Mouse (Mus musculus): ENCODE results near the gene Lce1f.
A peak's percentile ranks its signal among the peaks of the same experiment; 100 is the strongest.

Gene Lce1f

DNA sequence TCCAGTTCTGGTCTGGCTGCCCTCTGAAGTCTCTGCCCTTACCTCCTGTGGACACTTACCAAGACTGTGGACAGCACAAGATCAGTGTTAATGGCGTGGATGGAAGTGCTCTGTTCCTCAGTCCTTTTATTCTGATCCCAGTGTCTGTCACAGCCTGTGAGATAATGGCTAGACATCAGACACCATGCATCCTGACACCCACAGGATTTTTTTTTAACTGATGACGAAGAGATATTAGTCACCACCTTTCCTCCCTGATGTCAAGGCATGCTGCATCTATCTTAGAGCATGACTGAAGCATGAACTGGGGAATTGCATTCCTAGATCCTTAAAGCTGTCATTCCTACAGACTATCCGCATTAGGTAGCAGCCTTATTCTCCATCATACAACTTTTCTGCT, at the start of gene Lce1f:
Gene Lce1f, minus strand, starts transcription at position 101 of the 400 bp plus-strand sequence.
- no peak for DNase-seq (ENCODE audit: low spot score in 2 of 2)

DNA sequence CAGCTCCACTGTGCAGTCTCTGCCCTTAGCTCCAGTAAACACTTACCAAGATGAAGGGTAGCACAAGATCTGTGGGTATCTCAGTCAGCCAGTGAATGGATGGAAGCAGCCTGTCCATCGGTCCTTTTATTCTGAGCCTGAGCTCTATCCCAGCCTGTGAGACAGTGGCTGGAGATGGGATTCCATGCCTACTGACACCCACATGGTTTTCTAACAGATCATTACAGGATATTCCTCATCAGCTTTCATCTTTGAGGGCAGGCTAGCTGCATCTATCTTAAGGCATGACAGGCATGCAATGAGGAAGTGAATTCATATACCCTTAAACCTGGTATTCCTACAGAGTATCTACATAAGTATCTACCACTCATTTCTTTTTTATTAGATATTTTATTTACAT, 44.8 kb upstream of the Lce1f start, which contains the start of gene Lce1h:
Gene Lce1h, minus strand, starts transcription at position 101 of the 400 bp plus-strand sequence.
- no peak for DNase-seq (ENCODE audit: low spot score in 2 of 2)

- no peak for DNase-seq (ENCODE audit: low spot score in 2 of 2)
These were observed 33.0 kb upstream of the Lce1f start for GRCm38 (mm10) chr3:92753197-92753596.

DNA sequence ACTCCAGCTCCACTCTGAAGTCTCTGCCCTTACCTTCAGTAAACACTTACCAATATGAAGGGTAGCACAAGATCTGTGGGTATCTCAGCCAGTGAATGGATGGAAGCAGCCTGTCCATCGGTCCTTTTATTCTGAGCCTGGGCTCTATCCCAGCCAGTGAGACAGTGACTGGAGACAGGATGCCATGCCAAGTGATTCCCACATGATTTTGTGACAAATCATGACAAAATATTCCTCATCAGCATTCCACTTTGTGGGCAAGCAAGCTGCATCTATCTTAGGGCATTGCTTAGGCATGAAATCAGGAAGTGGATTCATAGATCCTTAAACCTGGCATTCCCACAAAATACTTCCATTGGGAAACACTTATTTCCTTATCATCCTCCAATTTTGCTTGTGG, 32.1 kb upstream of the Lce1f start, which contains the start of gene Lce1g:
Gene Lce1g, minus strand, starts transcription at position 101 of the 400 bp plus-strand sequence.
- no peak for DNase-seq (ENCODE audit: low spot score in 2 of 2)

- no peak for DNase-seq (ENCODE audit: low spot score in 2 of 2)
These were observed 18.8 kb upstream of the Lce1f start, which contains the start of gene Gm38119 for GRCm38 (mm10) chr3:92738996-92739395. Gm38119 (minus strand) TSS chr3:92739096.

DNA sequence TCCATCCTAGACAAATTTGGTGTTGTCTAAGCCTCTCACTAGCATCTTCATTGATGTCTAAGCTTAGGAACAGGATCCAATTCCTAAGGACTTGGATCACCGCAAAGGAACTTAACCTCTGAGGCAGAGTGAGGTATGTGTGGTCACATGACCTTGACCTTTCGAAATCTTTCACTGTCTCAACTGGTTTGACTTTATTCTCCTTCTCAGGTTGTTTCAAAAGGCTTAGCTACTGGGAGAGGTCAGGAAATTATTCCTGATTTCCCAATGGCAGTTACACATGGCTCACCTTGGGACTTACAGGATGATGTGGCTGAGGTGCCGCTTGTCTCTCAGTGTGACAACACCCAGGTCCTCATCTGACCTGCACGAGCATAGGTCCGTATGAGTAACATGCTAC, 2.5 kb upstream of the Lce1f start:
- DNase-seq (ENCODE audit: low spot score in 2 of 2): no peak

DNA sequence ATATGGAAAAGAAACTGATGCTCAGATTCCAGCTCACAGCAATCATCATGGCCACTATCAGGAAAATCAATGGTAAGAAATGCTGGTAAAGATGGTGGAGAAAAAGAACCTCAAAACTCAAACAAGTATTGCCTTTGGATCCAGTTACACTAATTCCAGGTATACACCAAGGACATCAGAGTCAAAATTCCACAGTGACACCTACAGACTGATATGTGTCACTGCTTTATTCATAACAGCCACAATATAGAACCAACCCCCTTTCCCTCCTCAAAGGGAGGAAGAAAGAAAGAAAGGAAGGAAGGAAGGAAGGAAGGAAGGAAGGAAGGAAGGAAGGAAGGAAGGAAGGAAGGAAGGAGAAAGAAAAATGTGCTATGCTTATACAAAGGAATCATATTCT, 5.0 kb downstream of the Lce1f start:
- DNase-seq (ENCODE audit: low spot score in 2 of 2): no peak

DNA sequence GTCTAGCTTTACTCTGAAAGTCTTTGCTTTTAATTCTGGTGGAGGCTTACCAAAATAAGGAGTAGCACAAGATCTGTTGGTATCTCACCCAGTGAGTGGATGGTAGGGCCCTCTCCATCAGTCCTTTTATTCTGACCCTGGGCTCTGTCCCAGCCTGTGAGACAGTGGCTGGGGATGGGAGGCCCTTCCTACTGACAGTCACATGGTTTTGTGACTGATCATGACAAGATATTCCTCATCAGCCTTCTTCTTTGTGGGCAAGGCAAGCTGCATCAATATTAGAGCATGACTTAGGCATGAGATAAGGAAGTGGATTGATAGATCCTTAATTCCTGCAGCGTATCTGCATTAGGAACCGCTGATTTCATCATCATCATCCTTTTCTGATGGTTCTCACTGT, 11.2 kb downstream of the Lce1f start, which contains the start of gene Lce1e:
Gene Lce1e, minus strand, starts transcription at position 101 of the 400 bp plus-strand sequence.
- DNase-seq (ENCODE audit: low spot score in 2 of 2): no peak

DNA sequence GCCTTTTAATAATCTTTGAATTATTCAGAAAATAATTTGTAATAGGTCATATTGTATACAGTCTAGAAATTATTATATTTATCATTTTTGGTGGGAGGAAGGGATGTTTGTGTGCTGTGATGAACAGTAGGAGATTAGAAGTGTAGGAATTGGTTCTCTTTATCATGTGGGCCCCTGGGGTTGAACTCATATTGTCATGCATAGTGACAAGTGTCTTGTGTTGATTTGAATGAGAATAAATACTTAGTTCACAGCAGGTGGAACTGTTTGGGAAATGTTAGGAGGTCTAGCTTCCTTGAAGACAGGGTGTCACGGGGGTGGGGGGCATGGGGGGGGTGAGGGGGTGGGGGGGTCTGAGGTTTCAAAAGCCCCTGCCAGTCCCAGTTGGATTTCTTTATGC, 25.5 kb downstream of the Lce1f start:
- no peak for DNase-seq (ENCODE audit: low spot score in 2 of 2)

GRCm38 (mm10) chr3:92691688-92692087, 28.5 kb downstream of the Lce1f start:
- DNase-seq (ENCODE audit: low spot score in 2 of 2): no peak

GRCm38 (mm10) chr3:92689154-92689553, 31.0 kb downstream of the Lce1f start:
- peak; percentile 8 to 25 for DNase-seq (ENCODE audit: low spot score in 2 of 2)

DNA sequence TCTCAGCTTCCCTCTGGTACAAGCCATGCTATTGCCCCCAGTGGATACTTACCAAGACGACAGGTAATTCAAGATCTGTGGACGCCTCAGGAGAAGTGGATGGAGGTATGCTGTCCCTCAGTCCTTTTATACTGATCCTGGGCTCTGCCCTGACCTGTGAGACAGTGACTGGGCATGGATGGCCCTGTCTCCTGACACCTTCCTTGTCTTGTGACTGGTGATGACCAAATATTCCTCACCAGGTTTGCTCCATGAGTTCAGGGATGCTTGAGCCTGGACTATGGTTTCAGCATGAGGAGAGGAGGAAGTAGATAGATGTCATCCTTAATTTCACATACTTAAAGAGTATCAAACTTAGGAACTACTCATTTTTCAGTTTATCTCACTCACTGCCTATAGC, 33.0 kb downstream of the Lce1f start, which contains the start of gene Lce1d:
Gene Lce1d, minus strand, starts transcription at position 101 of the 400 bp plus-strand sequence.
- DNase-seq (ENCODE audit: low spot score in 2 of 2): no peak

DNA sequence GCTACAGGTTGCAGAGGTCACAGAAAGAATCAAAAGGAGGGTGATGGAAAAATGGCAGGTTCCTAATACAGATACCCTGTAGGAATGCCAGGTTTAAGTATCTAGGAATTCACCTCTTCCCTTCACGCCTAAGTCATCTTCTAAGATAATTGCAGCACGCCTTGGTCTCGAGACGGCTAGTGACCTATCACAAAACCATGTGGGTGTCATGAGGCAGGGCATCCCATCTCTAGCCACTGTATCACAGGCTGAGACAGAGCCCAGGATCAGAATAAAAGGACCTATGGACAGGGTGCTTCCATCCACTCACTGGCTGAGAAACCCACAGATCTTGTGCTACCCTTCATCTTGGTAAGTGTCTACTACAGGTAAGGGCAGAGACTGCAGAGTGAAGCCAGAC, 41.2 kb downstream of the Lce1f start, which contains the start of gene Lce1c:
Gene Lce1c, plus strand, starts transcription at position 301 of the 400 bp plus-strand sequence.
- DNase-seq (ENCODE audit: low spot score in 2 of 2): no peak

DNA sequence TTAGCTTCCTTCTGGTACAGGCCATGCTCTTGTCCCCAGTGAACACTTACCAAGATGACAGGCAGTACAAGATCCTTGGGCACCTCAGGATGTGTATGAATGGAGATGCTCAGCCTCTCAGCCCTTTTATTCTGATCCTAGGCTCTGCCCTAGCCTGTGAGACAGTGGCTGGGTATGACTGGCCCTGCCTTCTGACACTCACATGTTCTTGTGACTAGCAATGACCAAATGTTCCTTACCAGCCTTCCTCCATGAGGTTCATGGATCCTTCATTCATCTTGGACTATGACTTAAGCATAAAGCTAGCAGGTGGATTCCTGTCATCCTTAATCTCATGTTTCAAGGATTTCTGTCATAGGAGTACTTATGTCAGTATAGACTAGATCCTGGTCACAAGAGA, 49.9 kb downstream of the Lce1f start, which contains the start of gene Lce1a2:
Gene Lce1a2, minus strand, starts transcription at position 101 of the 400 bp plus-strand sequence.
- DNase-seq (ENCODE audit: low spot score in 2 of 2): no peak
